Mouse (Mus musculus) monocyte, adult 5-6 weeks (primary cell): ENCODE data around the gene Pxmp2. TPM values are rescaled to one million over a fixed set of nuclear protein-coding genes. Genes with fewer than 3 reads are reported as not detected.
A peak's percentile ranks its signal among the peaks of the same experiment; 100 is the strongest.

Source experiments
- ATAC-seq: fragments of 153-309, 156-312 bp; replicated peaks from 2 replicates; pipeline ENCODE4 v1.8.0; 2017; ENCODE audit warnings: mild to moderate bottlenecking; ENCODE audit not compliant: low TSS enrichment, insufficient number of reproducible peaks, severe bottlenecking, poor library complexity, low FRiP score
- total RNA-seq: library from RNA; stranded (forward); fragments of 200-1000, 200-491, 200-594 nt; gene quantifications from 3 replicates; pipeline ENCODE4 v1.2.3, GENCODE M21; 2017

The Pxmp2 gene
- 0.53 to 9.9 TPM (median 2.7 TPM) in 3 replicates for total RNA-seq

DNA sequence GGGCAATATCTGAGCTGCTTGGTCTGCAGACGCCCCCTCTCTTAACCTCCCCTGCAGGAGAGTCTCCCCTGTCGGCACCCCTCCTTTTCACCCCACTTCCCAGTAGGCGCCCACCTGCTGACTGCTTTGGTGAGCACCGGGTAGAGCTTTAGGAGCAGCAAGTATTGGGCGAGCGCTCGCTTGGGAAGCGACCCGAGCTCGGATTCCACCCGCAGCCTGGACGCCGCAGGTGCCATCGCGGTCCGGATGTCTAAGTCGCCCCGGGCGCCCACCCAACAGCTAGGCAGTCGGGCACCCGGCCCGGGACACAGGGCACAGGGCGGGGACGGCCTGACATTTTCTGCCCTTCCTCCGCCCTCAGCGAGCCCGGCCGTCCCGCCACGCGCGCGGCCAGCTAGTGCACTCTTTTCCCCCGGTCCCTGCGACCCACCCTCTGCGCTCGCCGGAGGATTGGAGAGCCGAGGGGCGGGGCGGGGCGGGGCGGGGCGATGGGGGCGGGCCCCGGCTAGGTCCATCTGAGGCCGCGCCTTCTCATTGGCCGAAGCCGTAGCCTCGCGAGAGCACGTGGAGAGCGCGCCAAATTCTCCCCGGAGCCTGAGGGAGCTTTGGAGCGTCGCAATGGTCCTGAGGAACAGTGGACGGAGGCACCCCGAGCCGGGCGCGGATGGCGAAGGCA, at the start of gene Pxmp2, which contains the start of gene Pole:
Gene Pxmp2, minus strand, starts transcription at position 417 of the 676 bp plus-strand sequence.
Gene Pole, plus strand, starts transcription at position 537 of the 676 bp plus-strand sequence.
- ATAC-seq, result peak; percentile 91

DNA sequence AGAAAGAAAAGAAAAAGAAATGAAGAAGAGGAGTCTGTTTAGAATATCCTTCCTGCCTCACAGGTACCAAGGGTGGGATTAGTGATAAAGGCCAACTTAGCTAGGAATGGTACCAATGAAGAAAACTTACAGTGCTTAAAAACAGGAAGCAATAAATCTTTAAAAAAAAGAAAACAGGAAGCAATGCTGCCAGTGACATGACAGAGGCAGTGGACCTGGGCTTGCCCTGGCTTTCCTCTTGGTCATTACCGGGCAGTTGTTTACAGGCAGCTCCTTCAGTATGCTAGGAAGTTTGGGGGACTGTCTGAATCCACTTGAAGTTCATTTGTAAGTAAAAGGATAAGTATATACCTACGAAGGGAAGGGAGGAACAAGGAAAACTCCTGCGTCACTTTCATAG, 44.5 kb upstream of the Pxmp2 start:
- no peak for ATAC-seq

DNA sequence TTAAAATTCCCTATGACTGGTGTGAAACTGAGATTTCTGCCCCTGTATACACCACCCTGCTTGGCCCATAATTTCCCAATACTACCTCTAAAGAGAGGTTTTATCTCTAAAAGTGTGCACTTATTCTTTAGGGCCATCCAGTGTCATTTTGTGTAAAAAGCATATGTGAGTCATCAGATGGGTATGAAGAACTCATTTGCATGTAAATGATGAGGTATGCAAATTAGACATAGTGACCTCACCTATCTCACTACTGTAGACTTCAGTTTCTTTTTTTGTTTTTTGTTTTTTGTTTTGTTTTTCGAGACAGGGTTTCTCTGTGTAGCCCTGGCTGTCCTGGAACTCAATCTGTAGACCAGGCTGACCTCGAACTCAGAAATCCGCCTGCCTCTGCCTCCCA, 27.1 kb upstream of the Pxmp2 start:
- no peak for ATAC-seq

DNA sequence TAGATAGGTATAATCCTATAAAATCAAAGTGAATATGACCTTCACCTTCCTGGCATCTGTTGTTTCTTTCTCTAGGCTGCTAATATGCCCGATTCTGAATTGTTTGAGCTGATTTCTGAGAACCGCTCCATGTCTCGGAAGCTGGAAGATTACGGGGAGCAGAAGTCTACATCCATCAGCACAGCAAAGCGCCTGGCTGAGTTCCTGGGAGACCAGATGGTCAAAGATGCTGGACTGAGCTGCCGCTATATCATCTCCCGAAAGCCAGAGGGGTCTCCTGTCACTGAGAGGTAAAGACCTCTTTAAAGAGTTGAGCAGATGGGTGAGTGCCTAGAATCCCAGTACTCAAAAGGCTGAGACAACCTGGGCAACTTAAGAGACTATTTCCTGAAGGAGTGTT, 22.9 kb upstream of the Pxmp2 start:
- no peak for ATAC-seq

DNA sequence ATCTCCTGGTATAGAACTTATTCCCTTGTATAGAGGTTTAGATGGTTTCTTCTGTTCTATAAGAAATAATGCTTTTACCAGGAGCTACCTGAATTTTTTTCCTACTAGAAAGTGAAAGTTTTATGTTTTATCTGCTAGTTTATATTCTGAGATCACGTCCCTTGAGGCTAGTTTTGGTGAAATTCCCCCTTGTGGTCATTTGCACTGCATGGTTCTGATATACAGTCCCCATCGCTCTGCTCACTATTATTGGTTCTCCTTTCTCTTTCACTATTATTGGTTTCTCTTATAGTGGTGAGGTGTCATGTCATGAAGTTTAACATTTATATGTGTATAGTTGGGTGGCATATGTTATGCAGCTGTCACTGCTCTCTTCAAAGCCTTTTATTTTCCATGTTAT, 14.6 kb upstream of the Pxmp2 start:
- ATAC-seq, result no peak

DNA sequence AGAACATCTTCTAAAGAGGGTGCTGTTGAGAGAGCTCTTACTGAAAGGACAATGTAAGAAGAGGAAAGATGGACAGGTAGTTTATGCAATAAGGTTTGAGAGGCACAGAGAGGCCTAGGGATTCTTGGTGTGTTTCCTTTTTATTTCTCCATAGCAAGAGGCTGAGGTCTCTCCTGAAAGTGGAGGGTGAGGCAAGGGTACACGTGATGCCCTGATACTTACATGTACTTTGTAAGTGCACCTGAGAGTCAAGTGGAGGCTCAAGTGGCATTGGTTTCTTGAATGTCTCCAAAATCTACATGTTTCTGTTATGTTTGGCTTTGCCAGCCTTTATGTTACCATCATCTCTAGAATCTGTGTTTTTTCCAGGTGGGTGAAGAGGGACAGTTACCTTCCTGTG, 10.7 kb upstream of the Pxmp2 start:
- no peak for ATAC-seq

DNA sequence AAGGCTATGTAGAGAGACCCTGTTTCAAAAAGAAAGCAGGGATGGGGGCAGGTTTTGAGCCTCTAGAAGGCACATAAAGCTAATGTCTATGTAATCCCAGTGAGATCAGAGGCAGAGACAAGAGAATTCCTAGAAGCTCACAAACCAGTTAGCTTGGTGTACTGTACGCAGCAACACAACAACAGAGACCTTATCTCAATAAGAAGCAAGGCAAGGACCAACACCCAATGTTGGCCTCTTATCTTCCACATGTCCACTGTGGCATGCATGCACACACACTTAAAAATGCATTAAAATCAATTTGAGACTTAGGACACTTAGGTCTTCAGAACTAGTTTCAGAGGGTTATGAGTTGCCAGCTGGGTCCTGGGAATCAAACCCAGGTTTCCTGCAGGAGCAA, 5.7 kb upstream of the Pxmp2 start:
- ATAC-seq, result no peak

DNA sequence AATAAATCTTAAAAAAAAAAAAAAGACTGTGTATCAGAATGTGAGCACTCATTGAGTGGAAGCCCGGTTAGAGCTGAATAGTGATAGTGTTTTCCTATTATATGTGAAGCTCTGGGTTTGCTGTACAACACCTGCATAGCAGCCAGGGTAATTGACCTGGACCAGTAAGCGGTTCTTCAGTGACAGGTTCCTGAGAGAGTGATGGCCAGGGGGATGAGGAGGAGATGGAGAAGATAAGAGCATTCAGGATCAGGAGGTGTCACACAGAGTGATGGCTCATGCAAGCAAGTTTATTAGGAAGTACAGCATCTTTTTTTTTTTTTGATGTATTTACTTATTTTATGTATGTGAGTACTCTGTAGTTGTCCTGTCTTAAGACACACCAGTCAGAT, 1.1 kb upstream of the Pxmp2 start:
- no peak for ATAC-seq

DNA sequence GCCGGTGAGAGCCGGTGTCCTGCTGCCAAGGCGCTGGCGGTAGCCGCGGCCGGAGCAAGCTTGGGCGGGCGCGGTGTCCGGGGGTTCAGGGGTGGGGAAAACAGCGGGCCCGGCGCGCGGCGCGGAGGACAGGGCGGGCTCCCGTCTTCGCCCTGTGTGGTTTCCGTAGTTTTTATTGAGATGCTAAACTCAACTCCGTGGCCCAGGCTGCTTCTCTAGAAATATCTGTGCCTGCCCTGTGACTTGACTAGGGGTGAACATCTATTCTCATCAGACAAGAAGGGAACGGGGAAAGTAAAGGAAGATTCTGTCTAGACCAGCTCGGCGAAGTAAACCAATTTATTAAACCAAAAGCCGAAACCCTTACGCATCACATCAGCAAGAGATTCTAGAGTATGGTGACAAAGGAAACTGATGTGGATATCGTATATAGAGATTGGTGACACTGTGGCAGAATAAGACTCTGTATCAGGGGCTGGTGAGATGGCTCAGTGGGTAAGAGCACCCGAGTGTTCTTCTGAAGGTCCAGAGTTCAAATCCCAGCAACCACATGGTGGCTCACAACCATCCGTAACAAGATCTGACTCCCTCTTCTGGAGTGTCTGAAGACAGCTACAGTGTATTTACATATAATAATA, 579 bp upstream of the Pxmp2 start:
- ATAC-seq, result no peak; the same call in 1 of the 2 replicates

DNA sequence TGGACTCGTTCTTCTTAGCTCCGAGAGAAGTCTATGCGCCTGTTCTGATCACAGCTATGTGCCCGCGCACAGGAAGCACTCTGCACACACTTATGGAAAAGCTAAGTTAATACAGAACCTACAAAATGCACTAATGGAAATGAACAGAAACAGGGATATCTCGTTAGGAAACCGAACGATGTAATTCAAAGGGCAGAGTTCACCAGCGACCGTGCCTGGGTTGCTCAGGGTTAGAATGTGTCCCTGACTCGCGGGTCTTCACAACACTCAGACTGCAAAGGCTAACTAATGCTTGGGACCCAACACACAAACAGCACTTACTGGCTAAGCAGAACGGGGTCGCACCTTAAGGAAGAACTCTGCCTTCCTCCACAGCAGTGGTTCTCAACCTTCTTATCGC, 830 bp downstream of the Pxmp2 start:
- ATAC-seq, result 0 out of 2 replicates have a peak, but pooled peaks have one; percentile 5

DNA sequence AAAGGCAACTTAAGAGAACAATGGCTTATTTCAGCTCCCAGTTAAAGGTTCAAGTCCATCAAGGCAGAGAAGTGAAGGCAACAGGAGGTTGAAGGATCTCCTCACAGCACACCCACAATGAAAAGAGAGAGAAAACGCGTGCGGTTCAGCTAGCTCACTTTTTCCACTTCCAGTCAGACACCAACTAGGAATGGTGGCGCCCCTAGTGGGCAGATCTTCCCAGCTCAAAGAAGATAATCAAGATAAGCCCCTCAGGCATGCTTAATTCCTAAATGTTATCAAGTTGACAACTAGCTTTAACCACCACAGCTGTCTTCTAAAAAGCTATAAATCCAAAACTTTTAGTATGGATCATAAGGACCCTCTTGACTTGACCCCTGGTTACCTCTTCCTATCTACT, 1.4 kb downstream of the Pxmp2 start:
- ATAC-seq, result peak; percentile 54; the same call in 1 of the 2 replicates

DNA sequence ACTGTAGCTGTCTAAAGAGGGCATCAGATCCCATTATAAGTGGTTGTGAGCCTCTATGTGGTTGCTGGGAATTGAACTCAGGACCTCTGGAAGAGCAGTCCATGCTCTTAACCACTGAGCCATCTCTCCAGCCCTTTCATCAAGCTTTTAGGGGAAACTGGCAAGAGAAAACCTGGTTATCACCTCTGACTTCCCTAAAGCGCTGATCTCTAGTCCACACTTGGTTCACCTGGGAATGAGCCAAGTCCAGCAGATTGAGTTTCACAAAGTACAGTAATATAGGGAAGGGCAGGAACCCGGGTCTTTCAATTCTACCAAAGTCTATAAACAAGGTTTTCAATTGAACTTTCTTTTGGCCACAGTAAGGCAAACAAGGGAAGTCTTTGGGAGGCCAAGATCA, 4.0 kb downstream of the Pxmp2 start:
- no peak for ATAC-seq

DNA sequence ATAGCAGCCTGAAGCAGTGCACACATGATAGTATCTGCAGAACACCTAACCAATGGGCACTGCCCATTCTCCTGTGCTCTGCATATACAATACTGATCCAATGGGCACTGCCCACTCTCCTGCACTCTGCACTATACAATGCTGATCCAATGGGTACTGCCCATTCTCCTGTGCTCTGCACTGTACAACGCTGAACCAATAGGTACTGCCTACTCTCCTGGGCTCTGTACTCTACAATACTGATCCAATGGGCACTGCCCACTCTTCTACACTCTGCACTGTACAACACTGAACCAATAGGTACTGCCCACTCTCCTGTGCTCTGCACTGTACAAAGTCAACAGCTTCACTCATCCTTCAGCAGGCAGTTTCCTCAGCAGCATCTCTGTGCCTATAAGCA, 9.1 kb downstream of the Pxmp2 start:
- ATAC-seq, result no peak

DNA sequence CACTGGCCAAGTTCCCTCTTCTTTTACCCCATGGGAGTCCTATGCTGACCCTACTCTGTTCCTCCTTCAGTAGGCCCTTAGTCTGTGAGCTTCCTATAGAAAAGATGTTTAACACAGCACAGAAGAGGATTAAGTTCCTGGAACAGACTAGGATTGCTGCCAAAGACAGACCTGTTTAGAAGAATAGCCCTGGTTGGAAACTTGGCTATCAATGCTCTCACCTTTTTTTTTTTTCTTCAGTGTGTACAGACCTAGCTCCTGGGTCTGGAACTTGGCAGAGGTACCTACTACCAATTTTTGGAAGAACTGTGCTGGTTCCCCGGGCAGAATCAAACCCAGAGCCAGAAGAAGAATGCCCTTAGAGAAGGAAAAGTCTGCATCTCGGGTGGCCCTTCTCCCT, 9.6 kb downstream of the Pxmp2 start:
- ATAC-seq, result no peak

DNA sequence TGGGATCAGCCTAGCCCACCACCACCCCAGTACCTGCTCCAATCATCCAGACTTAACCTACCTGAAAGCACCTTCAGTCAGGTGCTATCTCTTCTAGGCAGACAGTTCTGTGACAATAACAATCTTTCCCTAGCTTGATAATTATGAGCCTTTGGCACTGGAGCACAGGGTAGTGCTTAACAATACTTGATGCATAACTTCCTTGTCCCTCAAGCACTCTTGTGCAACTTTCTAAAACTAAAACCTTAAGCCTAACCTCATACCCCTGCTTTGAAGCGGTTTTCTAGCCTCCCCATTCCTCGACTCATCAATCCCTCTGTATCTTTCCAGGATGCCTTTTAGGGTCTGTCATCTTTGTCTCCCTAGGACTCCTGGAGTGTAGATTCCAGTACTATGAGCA, 11.1 kb downstream of the Pxmp2 start:
- ATAC-seq, result no peak

DNA sequence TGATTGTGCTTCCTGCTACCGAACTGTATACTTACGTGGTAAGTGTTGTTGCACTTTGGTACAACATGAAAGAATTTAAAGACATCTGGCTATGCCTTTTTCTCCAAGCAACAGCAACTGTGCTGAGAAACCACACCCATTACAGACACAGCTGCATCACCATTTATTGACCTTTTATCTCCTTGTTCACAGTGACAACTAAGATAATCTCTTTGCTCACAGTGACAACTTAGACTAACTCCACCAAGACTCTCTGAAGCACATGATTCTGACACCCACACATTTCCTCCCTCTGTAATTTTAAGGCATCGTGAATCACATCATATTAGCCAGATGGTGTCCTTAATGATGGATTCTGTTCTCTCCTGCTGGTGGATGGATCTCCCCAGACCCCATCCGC, 11.8 kb downstream of the Pxmp2 start:
- ATAC-seq, result no peak

DNA sequence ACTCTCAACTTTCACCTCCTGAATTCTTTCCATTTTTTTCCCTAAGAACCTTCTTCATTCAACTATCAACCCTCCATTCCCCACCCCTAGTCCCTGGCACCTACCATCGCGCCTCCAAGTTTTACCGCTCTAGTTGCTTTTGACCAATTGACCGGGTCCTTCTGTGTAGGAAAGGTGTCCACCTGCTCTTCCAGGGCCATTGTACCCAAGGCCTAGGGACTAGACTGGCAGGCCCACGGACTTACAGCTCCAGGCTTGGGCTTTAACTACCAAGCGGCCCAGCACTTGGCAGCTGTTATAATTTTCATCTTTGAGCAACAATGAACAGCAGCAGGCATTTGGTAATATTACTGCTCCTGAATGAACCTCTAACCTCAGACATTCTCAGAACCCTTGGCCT, 15.7 kb downstream of the Pxmp2 start:
- ATAC-seq, result no peak

DNA sequence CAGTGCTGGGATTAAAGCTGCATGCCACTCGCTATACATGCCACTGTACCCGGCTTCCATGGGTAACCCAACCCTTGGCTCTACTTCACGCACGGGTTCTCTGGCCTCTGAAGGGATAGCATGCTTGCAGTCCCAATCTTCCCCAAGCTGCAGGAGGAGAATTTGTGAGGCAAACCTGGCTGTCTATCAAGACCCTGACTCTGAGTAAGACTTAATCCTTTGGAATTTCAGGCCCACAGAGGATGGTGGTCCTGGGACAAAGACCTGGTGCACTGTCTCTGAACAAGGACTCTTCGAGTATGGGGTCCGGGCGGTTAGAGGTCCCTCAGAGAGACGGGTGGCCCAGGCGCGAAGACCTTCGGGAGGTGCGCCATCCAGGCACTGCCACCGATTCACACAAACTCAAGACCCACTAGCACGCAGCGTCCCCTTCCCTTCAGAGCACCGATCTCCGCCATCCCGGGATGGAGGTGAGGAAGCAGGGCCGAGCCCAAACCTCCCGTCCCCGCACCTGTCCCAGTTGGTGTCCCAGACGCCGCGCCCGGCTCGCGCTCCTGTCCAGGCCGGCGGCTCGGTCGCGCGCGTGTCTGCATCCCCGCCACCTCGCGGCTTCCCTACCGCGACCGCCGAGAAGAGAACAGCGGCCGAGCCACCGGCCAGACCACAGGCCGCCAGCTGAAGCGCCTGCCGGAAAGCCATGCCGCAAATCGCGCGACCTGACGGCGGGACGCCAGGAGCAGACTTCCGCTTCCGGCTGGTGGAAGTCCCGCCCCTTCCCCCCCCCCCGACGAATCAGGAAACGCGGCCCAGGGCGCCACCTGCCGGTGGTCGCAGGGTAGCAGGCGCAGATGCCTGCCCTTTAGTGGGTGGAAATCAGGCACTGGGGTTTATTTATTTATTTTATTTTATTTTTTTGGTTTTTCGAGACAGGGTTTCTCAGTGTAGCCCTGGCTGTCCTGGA, 16.6 kb downstream of the Pxmp2 start, which contains the start of gene Pgam5:
Gene Pgam5, minus strand, starts transcription at position 773 of the 961 bp plus-strand sequence.
- ATAC-seq, result peak; percentile 71

DNA sequence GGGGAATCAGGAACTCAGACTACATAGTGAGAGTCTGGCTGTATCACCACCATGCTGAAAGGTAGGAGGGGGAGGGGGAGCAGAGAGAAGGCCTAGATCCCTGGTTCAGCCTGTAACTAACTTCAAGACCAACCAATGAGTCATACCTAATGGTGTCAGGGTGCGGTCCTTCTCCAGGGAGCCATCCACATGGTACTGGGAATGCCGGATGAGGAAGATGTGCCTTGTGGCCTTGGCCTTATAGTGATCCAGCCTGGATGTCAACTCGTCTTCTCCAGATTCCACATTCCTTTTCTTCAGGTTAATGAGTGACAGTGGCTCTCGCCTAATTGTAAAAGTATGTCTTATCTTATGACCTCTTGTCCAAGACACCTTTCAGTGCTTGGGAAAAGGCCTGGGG, 19.0 kb downstream of the Pxmp2 start:
- ATAC-seq, result no peak
